ENCODE assay signal across 34 mouse cellular contexts in genomic region chrX:95104361-95104760, GRCm38 (mm10).
"Had no signal": no experiment of that assay in that cellular context is flagged by ENCODE, and none has a peak within 500 bp of the region (broad histone marks: within the 10 kb centered on the region; RNA-seq: fewer than 3 reads in every experiment).

No protein-coding gene starts in this region.

- H3K27ac ChIP-seq: heart, embryonic 13.5 days; heart, embryonic 15.5 days; hindbrain, embryonic 10.5 days; hindbrain, embryonic 12.5 days; hindbrain, embryonic 13.5 days; hindbrain, embryonic 14.5 days; hindbrain, embryonic 15.5 days; hindbrain, postnatal 0 days; intestine, embryonic 15.5 days; kidney, embryonic 15.5 days; kidney, postnatal 0 days; layer of hippocampus, adult 2 months; left cerebral cortex, adult 2 months had no signal

- H3K9me3 ChIP-seq: heart, embryonic 12.5 days; heart, embryonic 13.5 days; heart, embryonic 15.5 days; hindbrain, embryonic 10.5 days; hindbrain, embryonic 12.5 days; hindbrain, embryonic 13.5 days; hindbrain, embryonic 15.5 days; intestine, embryonic 15.5 days; kidney, embryonic 15.5 days had no signal

- ATAC-seq: hindbrain, embryonic 16.5 days; hindbrain, postnatal 0 days; inflammation-experienced regulatory T-cells, adult 6 months; intestine, embryonic 15.5 days; intestine, embryonic 16.5 days; intestine, postnatal 0 days had no signal

- H3K36me3 ChIP-seq: heart, embryonic 12.5 days; heart, embryonic 13.5 days; heart, embryonic 15.5 days; hindbrain, embryonic 10.5 days; hindbrain, embryonic 12.5 days; hindbrain, embryonic 13.5 days; hindbrain, embryonic 15.5 days; intestine, embryonic 15.5 days; kidney, embryonic 15.5 days had no signal

- H3K4me3 ChIP-seq: heart, embryonic 12.5 days; heart, embryonic 13.5 days; heart, embryonic 15.5 days; hindbrain, embryonic 10.5 days; hindbrain, embryonic 12.5 days; hindbrain, embryonic 13.5 days; hindbrain, embryonic 15.5 days; intestine, embryonic 15.5 days; kidney, embryonic 15.5 days; layer of hippocampus, adult 2 months; left cerebral cortex, adult 2 months had no signal

- H3K27me3 ChIP-seq: heart, embryonic 12.5 days; heart, embryonic 13.5 days; heart, embryonic 15.5 days; hindbrain, embryonic 12.5 days; hindbrain, embryonic 13.5 days; hindbrain, embryonic 15.5 days; intestine, embryonic 15.5 days had no signal

- DNase-seq: heart, postnatal 10 days; heart, postnatal 14 days; heart, postnatal 36 days; heart, postnatal 4 days; kidney, adult 11 months; kidney, adult 18-20 months; kidney, adult 2 months; kidney, adult 8-10 months; kidney, adult 9 months; kidney, postnatal 10 days; kidney, postnatal 14 days; kidney, postnatal 25 days; kidney, postnatal 36 days; kidney, postnatal 4 days; layer of hippocampus, adult 9-11 months; layer of hippocampus, postnatal 36 days had no signal

- H3K4me1 ChIP-seq: heart, embryonic 12.5 days; heart, embryonic 13.5 days; heart, embryonic 15.5 days; hindbrain, embryonic 10.5 days; hindbrain, embryonic 12.5 days; hindbrain, embryonic 13.5 days; hindbrain, embryonic 15.5 days; intestine, embryonic 15.5 days; kidney, embryonic 15.5 days had no signal
